Mouse (Mus musculus) heart, embryonic 13.5 days (tissue): ENCODE data around the gene Olfr15. TPM values are rescaled to one million over a fixed set of nuclear protein-coding genes. Genes with fewer than 3 reads are reported as not detected.

ENCODE experiments used
- ATAC-seq: fragments of 200-750 bp; cut with Nextera tagmentation; 2 replicates; pipeline ENCODE4 v1.8.0; 2017; ENCODE audit warnings: moderate TSS enrichment; ENCODE audit not compliant: insufficient number of reproducible peaks, low FRiP score, low TSS enrichment; ENCODE audit errors: extremely low read depth
- H3K27ac ChIP-seq: fragments of 300-500 bp; sonication (generic); replicated peaks from 2 replicates; pipeline ENCODE4 v1.5.1; 2015; ENCODE audit warnings: moderate library complexity, mild to moderate bottlenecking, inconsistent platforms
- H3K27me3 ChIP-seq: fragments of 300-500 bp; sonication (generic); replicated peaks from 2 replicates; pipeline ENCODE4 v1.6.1; 2015; ENCODE audit warnings: mild to moderate bottlenecking, inconsistent platforms
- H3K36me3 ChIP-seq: fragments of 300-500 bp; sonication (generic); 2 replicates; pipeline ENCODE4 v1.6.1; 2015; ENCODE audit warnings: mild to moderate bottlenecking, inconsistent platforms
- H3K4me1 ChIP-seq: fragments of 300-500 bp; sonication (generic); 2 replicates; pipeline ENCODE4 v1.6.1; 2015; ENCODE audit warnings: inconsistent platforms
- H3K4me2 ChIP-seq: fragments of 300-500 bp; sonication (generic); 2 replicates; pipeline ENCODE4 v1.6.1; 2015; ENCODE audit warnings: inconsistent platforms, mild to moderate bottlenecking, moderate library complexity
- H3K4me3 ChIP-seq: fragments of 300-500 bp; sonication (generic); 2 replicates; pipeline ENCODE4 v1.5.1; 2015; ENCODE audit warnings: moderate library complexity, mild to moderate bottlenecking, inconsistent platforms
- H3K9ac ChIP-seq: fragments of 300-500 bp; sonication (generic); 2 replicates; pipeline ENCODE4 v1.6.1; 2015; ENCODE audit warnings: inconsistent platforms, mild to moderate bottlenecking, moderate library complexity
- H3K9me3 ChIP-seq: fragments of 300-500 bp; sonication (generic); 2 replicates; pipeline ENCODE4 v1.6.1; 2016; ENCODE audit warnings: inconsistent platforms
- WGBS: fragments of 180-500 bp; shearing (Covaris S2); methylation state at CpG from one replicate; pipeline ENCODE4 v1.1.7; 2015; ENCODE audit warnings: mixed read lengths; 5-methylcytosine and 5-hydroxymethylcytosine counted together
- polyA plus RNA-seq: library from polyadenylated mRNA; unstranded; fragments of >200 nt; fragmentation: Nextera tagmentation; extraction: Ambion mirVana; gene quantifications from 2 replicates; pipeline ENCODE4 v1.2.1, GENCODE M21; 2015

Gene Olfr15
- polyA plus RNA-seq, 1 experiment from 2014 or later, result not detected

GRCm38 (mm10) chr16:3884201-3885064 lies 53.8 kb downstream of the Olfr15 start, which contains the start of the genes Zfp597 and Gm20695:
Gene Zfp597, minus strand, starts transcription at chr16:3884561.
Gene Gm20695, plus strand, starts transcription at chr16:3884648.
- WGBS, result under 1% methylated on average over 88 of the region's 88 CpGs
- peak within 1 kb of the TSS; percentile 96 for H3K27ac ChIP-seq
- peaks cover 12% of the 10 kb centered on the region for H3K36me3 ChIP-seq
- no peaks in the 10 kb centered on the region for H3K9me3 ChIP-seq
- peak within 1 kb of the TSS; percentile 98 for H3K4me3 ChIP-seq
- peak; percentile 98 for ATAC-seq
- H3K4me2 ChIP-seq, result peak within 1 kb of the TSS; percentile 85
- H3K4me1 ChIP-seq, result peaks cover 25% of the 10 kb centered on the region
- no peaks in the 10 kb centered on the region for H3K27me3 ChIP-seq
- H3K9ac ChIP-seq, result peak within 1 kb of the TSS; percentile 95

GRCm38 (mm10) chr16:3885065-3885670 lies 54.5 kb downstream of the Olfr15 start:
- H3K36me3 ChIP-seq, result 0 out of 2 replicates have a peak, but pooled peaks cover 6% of the 10 kb centered on the region
- H3K4me2 ChIP-seq, result peak overlapping the region; percentile 85
- ATAC-seq, result no peak
- H3K9ac ChIP-seq, result peak overlapping the region; percentile 95
- peak overlapping the region; percentile 98 for H3K4me3 ChIP-seq
- WGBS, result 5% methylated on average over 10 of the region's 10 CpGs
- H3K27ac ChIP-seq, result peak overlapping the region; percentile 96
- H3K27me3 ChIP-seq, result no peaks in the 10 kb centered on the region
- H3K9me3 ChIP-seq, result no peaks in the 10 kb centered on the region
- H3K4me1 ChIP-seq, result peaks cover 25% of the 10 kb centered on the region

GRCm38 (mm10) chr16:3891621-3892295 lies 61.1 kb downstream of the Olfr15 start:
- Histone ChIP-seq H3K4me1 (peaks cover 18% of the 10 kb centered on the region), H3K9me3 (no peaks in the 10 kb centered on the region), H3K4me3 (no peak overlapping the region), H3K27me3 (no peaks in the 10 kb centered on the region), H3K4me2 (no peak overlapping the region), H3K36me3 (peaks cover 18% of the 10 kb centered on the region), H3K27ac (no peak overlapping the region), H3K9ac (no peak overlapping the region)
- no peak for ATAC-seq
- 88% methylated on average over 14 of the region's 14 CpGs for WGBS

GRCm38 (mm10) chr16:3893739-3894138 lies 63.1 kb downstream of the Olfr15 start:
- H3K4me2 ChIP-seq, result peak overlapping the region; percentile 13; the same call in 1 of the 2 replicates

More at GRCm38 (mm10) chr16:3893739-3894138, 63.1 kb downstream of the Olfr15 start:
- Histone ChIP-seq H3K27me3 (no peaks in the 10 kb centered on the region), H3K36me3 (peaks cover 38% of the 10 kb centered on the region), H3K9me3 (no peaks in the 10 kb centered on the region), H3K4me3 (no peak overlapping the region), H3K4me1 (peaks cover 16% of the 10 kb centered on the region), H3K27ac (peak overlapping the region; percentile 77), H3K9ac (no peak overlapping the region)
- 38% methylated on average over 3 of the region's 3 CpGs for WGBS
- ATAC-seq, result no peak; the same call in 1 of the 2 replicates

Other genes starting within 250 kb of the Olfr15 start
- not detected in 2 replicates for gene Olfr161, start 239.8 kb upstream of the Olfr15 start, polyA plus RNA-seq
- gene Mefv, start 112.8 kb upstream of the Olfr15 start, polyA plus RNA-seq, result 0.04 TPM in 1 of 2 replicates, not detected in the other
- 26.6 and 27.1 TPM in 2 replicates for gene Zfp263, start 86.8 kb upstream of the Olfr15 start, polyA plus RNA-seq
- 0.92 and 0.94 TPM in 2 replicates for gene Zfp174, start 16.4 kb downstream of the Olfr15 start, polyA plus RNA-seq
- 34.0 and 35.2 TPM in 2 replicates for gene Naa60, start 41.5 kb downstream of the Olfr15 start, polyA plus RNA-seq
- gene Zfp597, start 53.7 kb downstream of the Olfr15 start, polyA plus RNA-seq, result 4.2 and 4.9 TPM in 2 replicates
- gene Gm20695, start 53.8 kb downstream of the Olfr15 start, polyA plus RNA-seq, result 1.5 and 1.8 TPM in 2 replicates
- 7.4 and 8.8 TPM in 2 replicates for gene 1700037C18Rik, start 77.8 kb downstream of the Olfr15 start, polyA plus RNA-seq
- 11.4 and 14.5 TPM in 2 replicates for gene Cluap1, start 77.9 kb downstream of the Olfr15 start, polyA plus RNA-seq
- gene Nlrc3, start 145.8 kb downstream of the Olfr15 start, polyA plus RNA-seq, result 1.5 and 1.7 TPM in 2 replicates
- gene Slx4, start 172.9 kb downstream of the Olfr15 start, polyA plus RNA-seq, result 8.6 and 10.0 TPM in 2 replicates
- 3.5 and 4.1 TPM in 2 replicates for gene Dnase1, start 206.1 kb downstream of the Olfr15 start, polyA plus RNA-seq
- gene Trap1, start 246.9 kb downstream of the Olfr15 start, polyA plus RNA-seq, result 93.9 and 103 TPM in 2 replicates